Mouse (Mus musculus) midbrain, postnatal 0 days (tissue): ENCODE measurements at regions not wholly inside any gene's neighbourhood (a gene's known extent, or its start where the extent isn't known, plus 50 kb on each side); places are given as distances from the start of the nearest gene placed in this dataset.

ENCODE experiments used
- ATAC-seq: fragments of 200-750 bp; cut with Nextera tagmentation; 2 replicates; pipeline ENCODE4 v1.8.0; 2017; ENCODE audit warnings: moderate number of reproducible peaks, mild to moderate bottlenecking, moderate TSS enrichment, moderate library complexity; ENCODE audit not compliant: low FRiP score
- DNase-seq: peaks from one replicate; pipeline ENCODE4 v3.0.0-alpha.2; 2015; ENCODE audit warnings: low spot score
- H3K27ac ChIP-seq: fragments of 300-500 bp; sonication (generic); 2 replicates; pipeline ENCODE4 v1.5.1; 2014; ENCODE audit warnings: low read depth, mild to moderate bottlenecking, low read length, mixed read lengths
- H3K27me3 ChIP-seq: fragments of 300-500 bp; sonication (generic); 2 replicates; pipeline ENCODE4 v1.6.1; 2014; ENCODE audit warnings: low read length, control low read depth, mixed read lengths; ENCODE audit not compliant: insufficient read depth
- H3K36me3 ChIP-seq: fragments of 300-500 bp; sonication (generic); 2 replicates; pipeline ENCODE4 v1.6.1; 2014; ENCODE audit warnings: low read length, control low read depth, mixed read lengths; ENCODE audit not compliant: insufficient read depth
- H3K4me1 ChIP-seq: fragments of 300-500 bp; sonication (generic); 2 replicates; pipeline ENCODE4 v1.6.1; 2014; ENCODE audit warnings: mild to moderate bottlenecking, control low read depth, antibody characterized with exemption, low read length, mixed read lengths; ENCODE audit not compliant: insufficient read depth
- H3K4me2 ChIP-seq: fragments of 300-500 bp; sonication (generic); 2 replicates; pipeline ENCODE4 v1.6.1; 2014; ENCODE audit warnings: low read depth, mild to moderate bottlenecking, low read length, mixed read lengths; ENCODE audit not compliant: poor library complexity, severe bottlenecking
- H3K4me3 ChIP-seq: fragments of 300-500 bp; sonication (generic); 2 replicates; pipeline ENCODE4 v1.5.1; 2014; ENCODE audit warnings: low read depth, mild to moderate bottlenecking, low read length, moderate library complexity
- H3K9ac ChIP-seq: fragments of 300-500 bp; sonication (generic); replicated peaks from 2 replicates; pipeline ENCODE4 v1.6.1; 2014; ENCODE audit warnings: mild to moderate bottlenecking, low read length, moderate library complexity, mixed read lengths; ENCODE audit not compliant: poor library complexity, severe bottlenecking
- H3K9me3 ChIP-seq: fragments of 300-500 bp; sonication (generic); 2 replicates; pipeline ENCODE4 v1.6.1; 2016; ENCODE audit warnings: low read length, control low read depth
- CTCF ChIP-seq: IDR thresholded peaks from 2 replicates; pipeline ENCODE4 v1.5.1; 2016; ENCODE audit warnings: antibody characterized with exemption, mild to moderate bottlenecking
- WGBS: fragments of 180-500 bp; shearing (Covaris S2); extraction: QIAGEN DNeasy Blood & Tissue Kit; methylation state at CpG from one replicate; pipeline ENCODE4 v1.1.7; 2014; 5-methylcytosine and 5-hydroxymethylcytosine counted together

DNA sequence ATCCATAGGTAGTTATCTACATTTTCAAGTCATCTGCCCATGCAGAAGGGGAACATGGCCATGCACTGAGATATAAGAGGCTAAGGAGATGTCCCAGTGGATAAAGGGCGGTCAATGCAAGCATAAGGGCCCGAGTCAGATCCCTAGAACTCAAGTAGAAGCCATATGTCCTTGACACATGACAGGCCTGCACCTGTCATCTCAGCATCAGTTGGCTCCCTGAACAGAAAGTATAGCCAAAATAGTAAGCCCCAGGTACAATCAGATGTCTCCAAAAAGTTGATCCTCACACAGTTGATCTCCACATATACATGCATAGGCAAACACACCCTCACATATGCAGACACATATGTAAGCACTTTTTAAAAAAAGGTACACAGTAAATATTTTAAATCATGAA lies 152.0 kb downstream of the Cox18 start:
- no peak for TF ChIP-seq CTCF
- 90% methylated on average over 2 of the region's 2 CpGs for WGBS

DNA sequence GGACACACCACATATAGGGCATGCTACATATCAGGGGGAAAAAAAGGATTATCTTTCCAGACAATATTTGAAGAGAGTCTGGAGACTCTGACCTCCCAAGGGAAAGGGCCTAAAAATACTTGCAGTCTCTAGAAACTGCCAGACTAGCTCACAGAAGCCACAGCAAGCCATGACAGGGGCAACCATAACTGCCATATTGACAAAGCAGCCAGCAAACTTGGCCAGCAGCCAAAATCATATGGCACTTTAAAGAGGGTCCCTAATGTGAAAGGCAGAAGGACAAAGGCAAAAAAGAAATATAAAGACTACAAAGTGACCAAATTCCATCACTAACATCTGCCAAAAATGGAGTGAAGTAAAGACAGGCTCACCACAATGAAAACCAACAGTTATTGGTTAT lies 155.2 kb downstream of the Cox18 start:
- Histone ChIP-seq H3K9ac (no peak overlapping the region), H3K36me3 (no peaks in the 10 kb centered on the region), H3K27ac (no peak overlapping the region), H3K27me3 (no peaks in the 10 kb centered on the region), H3K9me3 (no peaks in the 10 kb centered on the region), H3K4me1 (no peaks in the 10 kb centered on the region), H3K4me3 (no peak overlapping the region), H3K4me2 (no peak overlapping the region)
- ATAC-seq (no peak), DNase-seq (peak; percentile 17)
- no peak for TF ChIP-seq CTCF

More for the DNA sequence above, 152.0 kb downstream of the Cox18 start:
- H3K9ac ChIP-seq: no peak overlapping the region
- H3K27ac ChIP-seq: no peak overlapping the region
- no peak for ATAC-seq
- no peak for DNase-seq
- H3K4me3 ChIP-seq: no peak overlapping the region
- H3K27me3 ChIP-seq: no peaks in the 10 kb centered on the region
- H3K4me2 ChIP-seq: no peak overlapping the region
- H3K9me3 ChIP-seq: no peaks in the 10 kb centered on the region
- H3K4me1 ChIP-seq: no peaks in the 10 kb centered on the region
- no peaks in the 10 kb centered on the region for H3K36me3 ChIP-seq

- Histone ChIP-seq H3K4me1 (no peaks in the 10 kb centered on the region), H3K9ac (no peak overlapping the region), H3K27me3 (no peaks in the 10 kb centered on the region), H3K9me3 (no peaks in the 10 kb centered on the region), H3K36me3 (no peaks in the 10 kb centered on the region), H3K4me3 (no peak overlapping the region), H3K27ac (no peak overlapping the region), H3K4me2 (no peak overlapping the region)
- ATAC-seq: no peak
- 54% methylated on average over 7 of the region's 7 CpGs for WGBS
- DNase-seq: no peak
- TF ChIP-seq CTCF: no peak
Observed at GRCm38 (mm10) chr5:90067817-90068216, 156.0 kb downstream of the Cox18 start.

GRCm38 (mm10) chr5:90065884-90066615 lies 157.8 kb downstream of the Cox18 start:
- Histone ChIP-seq H3K9ac (no peak overlapping the region), H3K4me3 (no peak overlapping the region), H3K9me3 (no peaks in the 10 kb centered on the region), H3K4me2 (no peak overlapping the region), H3K27ac (no peak overlapping the region), H3K4me1 (no peaks in the 10 kb centered on the region), H3K36me3 (no peaks in the 10 kb centered on the region), H3K27me3 (no peaks in the 10 kb centered on the region)
- no peak for TF ChIP-seq CTCF
- WGBS: 56% methylated on average over 6 of the region's 6 CpGs
- DNase-seq: peak; percentile 44
- no peak for ATAC-seq

DNA sequence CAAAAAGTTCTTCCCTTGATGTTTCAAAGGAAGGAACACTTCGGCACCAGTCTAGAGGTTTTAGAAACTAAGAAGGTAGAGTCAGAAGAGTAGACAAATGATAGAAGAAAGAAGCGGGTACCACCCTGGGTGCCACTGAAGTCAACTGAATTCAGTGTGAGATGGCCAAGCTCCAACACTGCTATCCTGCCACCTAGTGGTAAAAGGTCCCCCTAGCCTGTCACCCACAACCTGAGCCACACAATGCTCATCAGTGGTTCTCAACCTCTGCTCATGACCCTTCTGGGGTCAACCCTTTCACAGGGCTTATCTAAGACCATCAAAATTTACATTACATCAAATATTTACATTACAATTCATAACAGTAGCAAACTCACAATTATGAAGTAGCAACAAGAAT lies 168.1 kb downstream of the Cox18 start:
- Histone ChIP-seq H3K27me3 (no peaks in the 10 kb centered on the region), H3K27ac (no peak overlapping the region), H3K4me3 (no peak overlapping the region), H3K36me3 (no peaks in the 10 kb centered on the region), H3K4me1 (no peaks in the 10 kb centered on the region), H3K9ac (no peak overlapping the region), H3K4me2 (no peak overlapping the region), H3K9me3 (no peaks in the 10 kb centered on the region)
- DNase-seq (no peak), ATAC-seq (no peak)
- 70% methylated on average over 2 of the region's 2 CpGs for WGBS
- TF ChIP-seq CTCF: peak; percentile 24

- H3K27me3 ChIP-seq: no peaks in the 10 kb centered on the region
- H3K9ac ChIP-seq: no peak overlapping the region
- no peak overlapping the region for H3K4me3 ChIP-seq
- no peak for DNase-seq
- H3K4me1 ChIP-seq: no peaks in the 10 kb centered on the region
- H3K27ac ChIP-seq: no peak overlapping the region
- no peaks in the 10 kb centered on the region for H3K36me3 ChIP-seq
- no peak for TF ChIP-seq CTCF
- no peaks in the 10 kb centered on the region for H3K9me3 ChIP-seq
- 73% methylated on average over 1 of the region's 1 CpGs for WGBS
- H3K4me2 ChIP-seq: no peak overlapping the region
- ATAC-seq: no peak
Observed at GRCm38 (mm10) chr5:90052516-90052915, 169.4 kb upstream of the Adamts3 start.
